Mouse (Mus musculus): ENCODE data around the gene Gstt3. TPM values are rescaled to one million over a fixed set of nuclear protein-coding genes. Genes with fewer than 3 reads are reported as not detected.

Gstt3 gene
- total RNA-seq, 1 experiment from 2014 or later: 21.4 TPM

Other genes starting within 250 kb of the Gstt3 start
- gene Lrrc75b, start 221.1 kb downstream of the Gstt3 start, total RNA-seq (2021): 0.67 TPM in 1 of 2 replicates, not detected in the other
- gene Ggt1, start 219.8 kb downstream of the Gstt3 start, total RNA-seq (2021): not detected in 2 replicates
- gene Ggt5, start 192.1 kb downstream of the Gstt3 start, total RNA-seq (2021): 5.9 and 6.8 TPM in 2 replicates
- gene Susd2, start 137.4 kb downstream of the Gstt3 start, total RNA-seq (2021): 5.9 and 8.9 TPM in 2 replicates
- gene Cabin1, start 17.1 kb downstream of the Gstt3 start, total RNA-seq (2021): 34.3 and 40.7 TPM in 2 replicates
- 142 and 159 TPM in 2 replicates for gene Ddt, start 8.0 kb downstream of the Gstt3 start, total RNA-seq (2021)
- not detected in 2 replicates for gene Gm20441, start 460 bp downstream of the Gstt3 start, total RNA-seq (2021)
- gene Gstt1, start 17.2 kb upstream of the Gstt3 start, total RNA-seq (2021): 33.4 and 39.2 TPM in 2 replicates
- gene Gstt4, start 41.1 kb upstream of the Gstt3 start, total RNA-seq (2021): not detected in 2 replicates
- gene Gstt2, start 56.0 kb upstream of the Gstt3 start, total RNA-seq (2021): 34.2 and 41.5 TPM in 2 replicates
- gene Mif, start 78.8 kb upstream of the Gstt3 start, total RNA-seq (2021): 287 and 343 TPM in 2 replicates
- gene Derl3, start 112.0 kb upstream of the Gstt3 start, total RNA-seq (2021): 1.1 and 1.5 TPM in 2 replicates
- 84.7 and 85.0 TPM in 2 replicates for gene Smarcb1, start 140.2 kb upstream of the Gstt3 start, total RNA-seq (2021)
- 787 and 1,051 TPM in 2 replicates for gene Chchd10, start 151.7 kb upstream of the Gstt3 start, total RNA-seq (2021)
- 7.9 and 9.5 TPM in 2 replicates for gene Mmp11, start 155.1 kb upstream of the Gstt3 start, total RNA-seq (2021)
- 1.3 and 2.2 TPM in 2 replicates for gene Gm867, start 159.3 kb upstream of the Gstt3 start, total RNA-seq (2021)
- gene Vpreb3, start 161.6 kb upstream of the Gstt3 start, total RNA-seq (2021): not detected in 2 replicates
- not detected in 2 replicates for gene Gm5134, start 173.1 kb upstream of the Gstt3 start, total RNA-seq (2021)